Mouse (Mus musculus): ENCODE measurements around the gene Sowahc. TPM values are rescaled to one million over a fixed set of nuclear protein-coding genes. Genes with fewer than 3 reads are reported as not detected.

Gene Sowahc
- polyA plus RNA-seq, 1 experiment from 2014 or later, result 2.8 TPM

GRCm38 (mm10) chr10:59259572-59259971 lies 37.8 kb downstream of the Sowahc start:
- Histone ChIP-seq H3K27me3 (replicated peaks) (no peaks in the 10 kb centered on the region), H3K9me3 (replicated peaks) (no peaks in the 10 kb centered on the region), H3K4me1 (peaks cover 14% of the 10 kb centered on the region), H3K4me2 (no peak overlapping the region), H3K27ac (no peak overlapping the region), H3K9ac (no peak overlapping the region), H3K36me3 (no peaks in the 10 kb centered on the region), H3K4me3 (no peak overlapping the region)
- 78% methylated on average over 6 of the region's 6 CpGs for WGBS (ENCODE audit: insufficient replicate concordance)
- no peak for ATAC-seq

GRCm38 (mm10) chr10:59261603-59262002 lies 39.9 kb downstream of the Sowahc start:
- no peak overlapping the region for H3K27ac ChIP-seq
- no peaks in the 10 kb centered on the region for H3K27me3 ChIP-seq (replicated peaks)
- peaks cover 18% of the 10 kb centered on the region for H3K4me1 ChIP-seq
- H3K4me2 ChIP-seq, result no peak overlapping the region
- no peak overlapping the region for H3K9ac ChIP-seq
- 71% methylated on average over 3 of the region's 3 CpGs for WGBS (ENCODE audit: insufficient replicate concordance)
- H3K4me3 ChIP-seq, result no peak overlapping the region
- no peaks in the 10 kb centered on the region for H3K36me3 ChIP-seq
- no peak for ATAC-seq
- H3K9me3 ChIP-seq (replicated peaks), result no peaks in the 10 kb centered on the region

GRCm38 (mm10) chr10:59262021-59262420 lies 40.3 kb downstream of the Sowahc start:
- Histone ChIP-seq H3K4me3 (no peak overlapping the region), H3K27ac (no peak overlapping the region), H3K9me3 (replicated peaks) (no peaks in the 10 kb centered on the region), H3K27me3 (replicated peaks) (no peaks in the 10 kb centered on the region), H3K36me3 (no peaks in the 10 kb centered on the region), H3K4me1 (peaks cover 18% of the 10 kb centered on the region), H3K4me2 (no peak overlapping the region), H3K9ac (no peak overlapping the region)
- 81% methylated on average over 1 of the region's 1 CpGs for WGBS (ENCODE audit: insufficient replicate concordance)
- no peak for ATAC-seq

- no peak overlapping the region for H3K4me2 ChIP-seq
- H3K4me1 ChIP-seq, result peaks cover 18% of the 10 kb centered on the region
- no peaks in the 10 kb centered on the region for H3K9me3 ChIP-seq (replicated peaks)
- ATAC-seq, result no peak
- H3K27ac ChIP-seq, result no peak overlapping the region
- H3K36me3 ChIP-seq, result no peaks in the 10 kb centered on the region
- no peak overlapping the region for H3K4me3 ChIP-seq
- 49% methylated on average over 7 of the region's 7 CpGs for WGBS (ENCODE audit: insufficient replicate concordance)
- no peak overlapping the region for H3K9ac ChIP-seq
- no peaks in the 10 kb centered on the region for H3K27me3 ChIP-seq (replicated peaks)
Observed at GRCm38 (mm10) chr10:59262979-59263378, 41.2 kb downstream of the Sowahc start.

- Histone ChIP-seq H3K4me1 (peaks cover 18% of the 10 kb centered on the region), H3K36me3 (no peaks in the 10 kb centered on the region), H3K9ac (no peak overlapping the region), H3K27me3 (replicated peaks) (no peaks in the 10 kb centered on the region), H3K4me3 (no peak overlapping the region), H3K9me3 (replicated peaks) (no peaks in the 10 kb centered on the region), H3K27ac (no peak overlapping the region), H3K4me2 (no peak overlapping the region)
- no peak; the same call in 1 of the 2 replicates for ATAC-seq
- WGBS (ENCODE audit: insufficient replicate concordance), result 12% methylated on average over 7 of the region's 7 CpGs
Observed at GRCm38 (mm10) chr10:59265067-59265466, 43.3 kb downstream of the Sowahc start.

- Histone ChIP-seq H3K36me3 (no peaks in the 10 kb centered on the region), H3K9ac (no peak overlapping the region), H3K27me3 (replicated peaks) (no peaks in the 10 kb centered on the region), H3K4me3 (no peak overlapping the region), H3K4me1 (peaks cover 18% of the 10 kb centered on the region), H3K9me3 (replicated peaks) (no peaks in the 10 kb centered on the region), H3K4me2 (no peak overlapping the region), H3K27ac (0 out of 2 replicates have a peak overlapping the region, but pooled peaks have one; percentile 8)
- peak; percentile 28; the same call in 1 of the 2 replicates for ATAC-seq
- 35% methylated on average over 4 of the region's 4 CpGs for WGBS (ENCODE audit: insufficient replicate concordance)
Observed at GRCm38 (mm10) chr10:59265674-59266073, 43.9 kb downstream of the Sowahc start.

GRCm38 (mm10) chr10:59266097-59266496 lies 44.3 kb downstream of the Sowahc start:
- no peak overlapping the region for H3K4me2 ChIP-seq
- H3K27ac ChIP-seq, result 0 out of 2 replicates have a peak overlapping the region, but pooled peaks have one; percentile 8
- 55% methylated on average over 1 of the region's 1 CpGs for WGBS (ENCODE audit: insufficient replicate concordance)

GRCm38 (mm10) chr10:59267275-59267674 lies 45.5 kb downstream of the Sowahc start:
- Histone ChIP-seq H3K9me3 (replicated peaks) (no peaks in the 10 kb centered on the region), H3K27ac (no peak overlapping the region), H3K4me1 (peaks cover 18% of the 10 kb centered on the region), H3K9ac (no peak overlapping the region), H3K4me3 (no peak overlapping the region), H3K27me3 (replicated peaks) (no peaks in the 10 kb centered on the region), H3K36me3 (no peaks in the 10 kb centered on the region), H3K4me2 (no peak overlapping the region)
- 74% methylated on average over 2 of the region's 2 CpGs for WGBS (ENCODE audit: insufficient replicate concordance)
- ATAC-seq, result no peak

More at GRCm38 (mm10) chr10:59266097-59266496, 44.3 kb downstream of the Sowahc start:
- Histone ChIP-seq H3K9me3 (replicated peaks) (no peaks in the 10 kb centered on the region), H3K9ac (no peak overlapping the region), H3K27me3 (replicated peaks) (no peaks in the 10 kb centered on the region), H3K36me3 (no peaks in the 10 kb centered on the region), H3K4me1 (peaks cover 18% of the 10 kb centered on the region), H3K4me3 (no peak overlapping the region)
- ATAC-seq, result no peak

- Histone ChIP-seq H3K9ac (no peak overlapping the region), H3K9me3 (replicated peaks) (no peaks in the 10 kb centered on the region), H3K27me3 (replicated peaks) (no peaks in the 10 kb centered on the region), H3K27ac (no peak overlapping the region), H3K4me3 (no peak overlapping the region), H3K36me3 (no peaks in the 10 kb centered on the region), H3K4me2 (no peak overlapping the region), H3K4me1 (peaks cover 18% of the 10 kb centered on the region)
- ATAC-seq, result no peak
- WGBS (ENCODE audit: insufficient replicate concordance), result 36% methylated on average over 4 of the region's 4 CpGs
Observed at GRCm38 (mm10) chr10:59268109-59268508, 46.4 kb downstream of the Sowahc start.

GRCm38 (mm10) chr10:59268754-59269153 lies 47.0 kb downstream of the Sowahc start:
- no peaks in the 10 kb centered on the region for H3K36me3 ChIP-seq
- no peak for ATAC-seq
- 50% methylated on average over 3 of the region's 3 CpGs for WGBS (ENCODE audit: insufficient replicate concordance)
- H3K9me3 ChIP-seq (replicated peaks), result no peaks in the 10 kb centered on the region
- no peak overlapping the region for H3K27ac ChIP-seq
- peaks cover 18% of the 10 kb centered on the region for H3K4me1 ChIP-seq
- no peaks in the 10 kb centered on the region for H3K27me3 ChIP-seq (replicated peaks)
- H3K9ac ChIP-seq, result no peak overlapping the region
- no peak overlapping the region for H3K4me2 ChIP-seq
- H3K4me3 ChIP-seq, result no peak overlapping the region

- H3K27me3 ChIP-seq (replicated peaks), result no peaks in the 10 kb centered on the region
- H3K27ac ChIP-seq, result no peak overlapping the region
- 63% methylated on average over 5 of the region's 5 CpGs for WGBS (ENCODE audit: insufficient replicate concordance)
- H3K9me3 ChIP-seq (replicated peaks), result no peaks in the 10 kb centered on the region
- ATAC-seq, result no peak
- no peak overlapping the region for H3K4me2 ChIP-seq
- H3K4me1 ChIP-seq, result peaks cover 4% of the 10 kb centered on the region; the same call in 1 of the 2 replicates
- no peaks in the 10 kb centered on the region for H3K36me3 ChIP-seq
- H3K4me3 ChIP-seq, result no peak overlapping the region
- no peak overlapping the region for H3K9ac ChIP-seq
Observed at GRCm38 (mm10) chr10:59275745-59276144, 54.0 kb downstream of the Sowahc start.

All from liver, embryonic 12.5 days (tissue).